Mouse (Mus musculus): ENCODE data around the gene Scnn1g.

The Scnn1g gene

GRCm38 (mm10) chr7:121778980-121779379, 44.7 kb downstream of the Scnn1g start:
- no peak for DNase-seq

GRCm38 (mm10) chr7:121779409-121779808, 45.1 kb downstream of the Scnn1g start:
- no peak for DNase-seq

DNA sequence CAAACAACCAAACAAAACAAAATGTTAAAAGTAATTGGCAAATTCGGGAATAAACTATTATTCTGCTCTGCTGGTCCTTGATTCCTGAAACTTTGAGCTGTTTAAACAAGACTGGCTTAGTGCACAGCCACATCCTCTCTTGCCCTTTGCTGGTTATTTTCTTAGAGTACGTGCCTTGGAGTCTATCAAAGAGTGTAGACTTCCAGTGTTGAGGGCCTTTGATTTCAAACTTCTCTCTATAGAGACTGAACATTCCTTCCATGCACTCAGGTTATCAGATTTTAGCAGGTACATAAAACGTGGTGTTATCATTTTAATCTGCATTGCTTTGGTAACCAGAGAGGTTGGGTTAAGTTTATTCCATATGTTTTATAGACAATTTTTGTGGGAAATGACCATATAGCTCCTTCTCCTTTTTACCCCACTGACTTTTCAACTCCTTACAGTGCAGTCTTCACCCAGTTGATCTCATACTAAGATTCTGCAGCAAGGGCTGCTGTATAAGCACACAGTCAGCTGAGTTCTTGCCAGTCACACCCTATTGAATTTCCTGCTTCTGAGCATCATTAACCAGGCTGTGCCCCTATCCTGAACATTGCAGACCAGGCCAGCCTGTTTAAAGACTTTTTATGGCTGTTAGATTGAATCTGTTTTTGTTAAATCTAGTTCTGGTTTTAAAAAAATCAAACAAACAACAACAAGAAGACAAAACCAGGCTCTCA, 48.1 kb downstream of the Scnn1g start:
- no peak for DNase-seq

- no peak for DNase-seq
Measured at GRCm38 (mm10) chr7:121785651-121786228, 51.5 kb downstream of the Scnn1g start.

GRCm38 (mm10) chr7:121797781-121798180, 63.5 kb downstream of the Scnn1g start:
- DNase-seq: no peak

DNA sequence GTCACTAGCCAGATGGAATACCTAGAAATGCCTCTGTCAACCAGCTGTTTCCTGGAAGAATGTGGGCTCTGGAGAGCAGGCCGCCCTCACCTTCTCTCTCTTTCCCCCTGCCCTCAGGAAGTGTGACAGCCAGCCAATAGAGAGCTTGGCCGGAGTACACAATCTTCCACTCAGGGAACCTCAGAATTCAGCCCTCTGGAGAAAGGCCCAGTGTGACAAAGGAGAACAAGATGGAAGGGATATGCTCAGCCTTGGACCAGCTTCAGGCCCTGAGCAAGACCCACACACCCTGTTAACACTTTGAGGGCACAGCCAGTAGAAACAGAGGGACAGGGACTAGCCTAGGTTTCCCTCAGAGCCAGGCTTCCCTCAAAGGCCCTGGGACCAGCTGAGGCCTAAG, 68.2 kb downstream of the Scnn1g start:
- no peak for DNase-seq

DNA sequence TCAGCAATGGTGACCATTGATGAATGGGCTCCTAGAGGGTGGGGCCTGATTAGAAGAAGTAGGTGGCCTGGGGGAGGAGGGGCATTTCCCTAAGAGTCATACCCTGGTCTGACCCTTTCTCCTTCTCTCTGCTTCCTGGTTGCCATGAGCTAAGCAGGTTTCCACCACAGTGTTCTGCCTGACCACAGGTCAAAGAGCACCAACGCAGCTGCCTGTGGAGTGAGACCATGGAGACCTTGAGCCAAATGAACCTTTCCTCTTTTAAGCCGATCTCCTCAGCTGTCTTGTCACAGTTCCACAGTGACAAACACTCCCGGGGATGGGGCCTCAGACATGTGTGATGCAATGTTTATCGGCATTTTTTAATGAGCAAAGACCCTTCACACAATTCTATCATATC, 68.7 kb downstream of the Scnn1g start:
- no peak for DNase-seq

DNA sequence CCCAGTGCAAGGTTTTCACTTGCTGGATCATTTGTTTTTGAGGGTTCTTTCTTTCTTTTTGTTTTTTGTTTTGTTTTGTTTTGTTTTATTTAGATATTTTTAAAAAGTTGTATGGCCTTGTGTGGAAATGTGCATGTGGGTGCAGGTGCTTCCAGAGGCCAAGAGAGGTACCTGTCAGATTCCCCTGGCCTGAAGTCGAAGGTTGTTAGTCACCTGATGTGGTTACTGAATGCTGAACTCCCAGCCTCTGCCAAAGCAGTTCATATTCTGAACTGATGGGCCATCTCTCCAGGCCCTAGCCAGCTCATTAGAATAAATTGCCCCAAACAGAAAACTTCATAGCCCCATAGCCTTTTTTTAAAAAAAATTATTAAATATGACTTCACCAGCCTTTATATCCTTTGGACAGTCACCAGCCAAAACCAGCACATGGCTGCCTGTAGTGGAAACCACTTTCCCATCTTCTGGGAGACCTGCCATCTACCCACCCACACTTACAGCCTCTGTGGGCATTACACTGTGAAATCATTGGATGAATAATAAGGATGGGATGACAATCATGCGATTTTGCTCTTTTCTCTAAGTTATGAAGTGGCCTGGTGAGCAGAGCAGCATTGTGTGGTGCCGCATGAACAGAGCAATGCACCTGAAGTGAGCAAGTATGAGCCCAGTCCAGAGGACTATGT, 71.7 kb downstream of the Scnn1g start:
- DNase-seq: peak; percentile 42

DNA sequence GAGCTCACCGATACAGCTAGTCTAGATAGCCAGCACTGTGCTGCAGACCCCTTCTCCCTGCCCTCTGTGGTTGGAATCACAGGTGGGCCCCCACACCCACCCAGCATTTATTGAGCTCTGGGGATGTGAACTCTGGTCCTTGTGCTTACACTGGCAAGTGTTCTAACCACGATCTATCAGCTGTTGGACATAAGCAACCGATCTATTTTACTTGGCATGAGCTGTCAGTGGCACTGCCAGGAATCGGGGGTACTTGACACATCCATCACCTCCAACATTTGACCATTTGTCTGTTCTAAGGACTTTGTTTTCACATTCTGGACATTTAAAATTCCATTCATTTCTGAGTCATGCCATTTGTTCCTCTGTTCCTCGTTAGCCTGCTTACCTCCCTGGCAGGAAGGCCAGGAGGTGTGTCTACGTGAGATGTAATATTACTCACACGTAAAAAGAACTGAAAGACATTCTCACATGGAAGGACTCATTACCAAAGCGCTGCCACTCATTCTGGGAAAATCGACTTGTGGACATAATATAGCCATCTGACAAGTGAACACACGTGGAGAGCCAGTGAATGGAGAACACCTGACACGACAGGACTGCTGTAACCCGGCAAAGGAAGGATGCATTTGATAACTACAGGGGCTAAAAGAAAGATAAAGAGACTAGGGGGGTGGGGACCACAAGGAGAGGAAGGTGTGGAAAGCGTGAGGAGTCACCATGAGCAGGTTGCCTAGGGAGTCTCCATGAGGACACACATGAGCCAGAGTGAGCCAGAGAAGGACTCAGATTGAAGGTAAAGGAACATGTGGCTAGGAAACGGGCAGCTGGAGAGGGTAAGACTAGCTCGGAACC, 73.7 kb downstream of the Scnn1g start:
- DNase-seq: no peak

All from right cerebral cortex, postnatal 25 days (tissue).